Mouse (Mus musculus) midbrain, embryonic 15.5 days (tissue): ENCODE data around the gene Gm17622. TPM values are rescaled to one million over a fixed set of nuclear protein-coding genes. Genes with fewer than 3 reads are reported as not detected.

Experiments used
- ATAC-seq: fragments of 200-750 bp; cut with Nextera tagmentation; replicated peaks from 2 replicates; pipeline ENCODE4 v1.8.0; 2017; ENCODE audit warnings: moderate TSS enrichment
- H3K27ac ChIP-seq: fragments of 300-500 bp; sonication (generic); 2 replicates; pipeline ENCODE4 v1.5.1; 2015; ENCODE audit warnings: mild to moderate bottlenecking, inconsistent platforms
- H3K27me3 ChIP-seq: fragments of 300-500 bp; sonication (generic); replicated peaks from 2 replicates; pipeline ENCODE4 v1.6.1; 2015; ENCODE audit warnings: inconsistent platforms
- H3K36me3 ChIP-seq: fragments of 300-500 bp; sonication (generic); replicated peaks from 2 replicates; pipeline ENCODE4 v1.6.1; 2015; ENCODE audit warnings: inconsistent platforms
- H3K4me1 ChIP-seq: fragments of 300-500 bp; sonication (generic); 2 replicates; pipeline ENCODE4 v1.6.1; 2015; ENCODE audit warnings: inconsistent platforms
- H3K4me2 ChIP-seq: fragments of 300-500 bp; sonication (generic); 2 replicates; pipeline ENCODE4 v1.6.1; 2015; ENCODE audit warnings: inconsistent platforms, mild to moderate bottlenecking, moderate library complexity
- H3K4me3 ChIP-seq: fragments of 300-500 bp; sonication (generic); 2 replicates; pipeline ENCODE4 v1.5.1; 2015; ENCODE audit warnings: mild to moderate bottlenecking, inconsistent platforms
- H3K9ac ChIP-seq: fragments of 300-500 bp; sonication (generic); 2 replicates; pipeline ENCODE4 v1.6.1; 2015; ENCODE audit warnings: mild to moderate bottlenecking, inconsistent platforms
- H3K9me3 ChIP-seq: fragments of 300-500 bp; sonication (generic); 2 replicates; pipeline ENCODE4 v1.6.1; 2016; ENCODE audit warnings: inconsistent platforms
- WGBS: fragments of 180-500 bp; shearing (Covaris S2); methylation state at CpG from one replicate; pipeline ENCODE4 v1.1.7; 2015; ENCODE audit warnings: mixed read lengths; 5-methylcytosine and 5-hydroxymethylcytosine counted together
- polyA plus RNA-seq: library from polyadenylated mRNA; unstranded; fragments of >200 nt; fragmentation: Nextera tagmentation; extraction: Ambion mirVana; gene quantifications from 2 replicates; pipeline ENCODE4 v1.2.1, GENCODE M21; 2015

The Gm17622 gene
- polyA plus RNA-seq, 1 experiment from 2014 or later = not detected

GRCm38 (mm10) chr13:96514154-96514942 lies 23.8 kb downstream of the Gm17622 start:
- H3K36me3 ChIP-seq = no peaks in the 10 kb centered on the region
- H3K4me3 ChIP-seq = no peak overlapping the region
- no peak overlapping the region for H3K4me2 ChIP-seq
- no peak for ATAC-seq
- no peak overlapping the region for H3K9ac ChIP-seq
- WGBS = 90% methylated on average over 5 of the region's 5 CpGs
- H3K9me3 ChIP-seq = no peaks in the 10 kb centered on the region
- no peak overlapping the region for H3K27ac ChIP-seq
- no peaks in the 10 kb centered on the region for H3K4me1 ChIP-seq
- no peaks in the 10 kb centered on the region for H3K27me3 ChIP-seq

GRCm38 (mm10) chr13:96516249-96516648 lies 25.7 kb downstream of the Gm17622 start:
- no peak overlapping the region for H3K4me2 ChIP-seq
- WGBS = 98% methylated on average over 9 of the region's 9 CpGs
- H3K27me3 ChIP-seq = no peaks in the 10 kb centered on the region
- H3K27ac ChIP-seq = no peak overlapping the region
- H3K4me1 ChIP-seq = no peaks in the 10 kb centered on the region
- H3K9ac ChIP-seq = no peak overlapping the region
- H3K36me3 ChIP-seq = no peaks in the 10 kb centered on the region
- no peak for ATAC-seq
- H3K4me3 ChIP-seq = no peak overlapping the region
- H3K9me3 ChIP-seq = no peaks in the 10 kb centered on the region

GRCm38 (mm10) chr13:96517335-96517734 lies 26.8 kb downstream of the Gm17622 start:
- ATAC-seq = no peak

GRCm38 (mm10) chr13:96521294-96521693 lies 30.8 kb downstream of the Gm17622 start:
- WGBS = 88% methylated on average over 3 of the region's 3 CpGs
- no peaks in the 10 kb centered on the region for H3K27me3 ChIP-seq
- no peaks in the 10 kb centered on the region for H3K4me1 ChIP-seq
- H3K9me3 ChIP-seq = no peaks in the 10 kb centered on the region
- H3K4me3 ChIP-seq = no peak overlapping the region
- no peak for ATAC-seq
- H3K36me3 ChIP-seq = no peaks in the 10 kb centered on the region
- no peak overlapping the region for H3K9ac ChIP-seq
- no peak overlapping the region for H3K27ac ChIP-seq
- H3K4me2 ChIP-seq = no peak overlapping the region

More at GRCm38 (mm10) chr13:96517335-96517734, 26.8 kb downstream of the Gm17622 start:
- no peak overlapping the region for H3K9ac ChIP-seq
- H3K4me2 ChIP-seq = no peak overlapping the region
- no peak overlapping the region for H3K27ac ChIP-seq
- no peaks in the 10 kb centered on the region for H3K4me1 ChIP-seq
- no peaks in the 10 kb centered on the region for H3K36me3 ChIP-seq
- H3K9me3 ChIP-seq = no peaks in the 10 kb centered on the region
- no peak overlapping the region for H3K4me3 ChIP-seq
- 97% methylated on average over 2 of the region's 2 CpGs for WGBS
- H3K27me3 ChIP-seq = no peaks in the 10 kb centered on the region

DNA sequence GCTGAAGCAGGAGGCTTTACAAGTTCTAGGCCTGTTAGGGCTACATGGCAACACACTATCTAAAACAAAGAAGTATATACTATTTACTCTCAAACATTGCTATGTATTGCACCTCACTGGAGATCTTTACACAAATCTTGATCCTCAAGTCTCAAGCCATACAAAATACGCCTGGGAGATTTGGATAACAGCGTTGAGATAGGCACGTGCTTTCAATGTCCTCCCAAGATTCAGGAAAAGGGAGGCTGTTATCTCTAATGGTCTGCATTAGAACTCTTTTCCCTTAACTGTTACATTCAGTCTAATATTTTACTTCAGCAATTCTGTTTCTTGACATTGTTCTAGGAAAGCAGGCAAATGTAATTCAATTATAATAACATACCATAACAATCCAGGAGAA lies 36.5 kb downstream of the Gm17622 start:
- Histone ChIP-seq H3K4me3 (no peak overlapping the region), H3K4me1 (no peaks in the 10 kb centered on the region), H3K36me3 (no peaks in the 10 kb centered on the region), H3K9me3 (no peaks in the 10 kb centered on the region), H3K27ac (no peak overlapping the region), H3K27me3 (no peaks in the 10 kb centered on the region), H3K9ac (no peak overlapping the region), H3K4me2 (no peak overlapping the region)
- ATAC-seq = no peak
- 94% methylated on average over 3 of the region's 3 CpGs for WGBS

- 95% methylated on average over 11 of the region's 11 CpGs for WGBS
- no peaks in the 10 kb centered on the region for H3K4me1 ChIP-seq
Observed at GRCm38 (mm10) chr13:96527856-96528255, 37.3 kb downstream of the Gm17622 start.

GRCm38 (mm10) chr13:96528776-96529175 lies 38.2 kb downstream of the Gm17622 start:
- H3K9ac ChIP-seq = no peak overlapping the region

More at GRCm38 (mm10) chr13:96527856-96528255, 37.3 kb downstream of the Gm17622 start:
- Histone ChIP-seq H3K36me3 (no peaks in the 10 kb centered on the region), H3K4me2 (no peak overlapping the region), H3K4me3 (no peak overlapping the region), H3K27me3 (no peaks in the 10 kb centered on the region), H3K9ac (no peak overlapping the region), H3K27ac (no peak overlapping the region), H3K9me3 (no peaks in the 10 kb centered on the region)
- ATAC-seq = no peak

GRCm38 (mm10) chr13:96529542-96529941 lies 39.0 kb downstream of the Gm17622 start:
- H3K4me1 ChIP-seq = no peaks in the 10 kb centered on the region
- WGBS = 96% methylated on average over 3 of the region's 3 CpGs
- H3K9ac ChIP-seq = no peak overlapping the region
- H3K27ac ChIP-seq = no peak overlapping the region
- no peaks in the 10 kb centered on the region for H3K27me3 ChIP-seq
- H3K4me2 ChIP-seq = no peak overlapping the region
- H3K9me3 ChIP-seq = no peaks in the 10 kb centered on the region
- ATAC-seq = no peak
- no peaks in the 10 kb centered on the region for H3K36me3 ChIP-seq
- H3K4me3 ChIP-seq = no peak overlapping the region

More at GRCm38 (mm10) chr13:96528776-96529175, 38.2 kb downstream of the Gm17622 start:
- no peaks in the 10 kb centered on the region for H3K4me1 ChIP-seq
- no peaks in the 10 kb centered on the region for H3K36me3 ChIP-seq
- no peaks in the 10 kb centered on the region for H3K9me3 ChIP-seq
- H3K4me3 ChIP-seq = no peak overlapping the region
- H3K27me3 ChIP-seq = no peaks in the 10 kb centered on the region
- no peak for ATAC-seq
- WGBS = 95% methylated on average over 3 of the region's 3 CpGs
- no peak overlapping the region for H3K4me2 ChIP-seq
- H3K27ac ChIP-seq = no peak overlapping the region

- ATAC-seq = no peak
- WGBS = 94% methylated on average over 9 of the region's 9 CpGs
- no peak overlapping the region for H3K9ac ChIP-seq
- H3K4me3 ChIP-seq = no peak overlapping the region
- H3K9me3 ChIP-seq = no peaks in the 10 kb centered on the region
- no peaks in the 10 kb centered on the region for H3K4me1 ChIP-seq
- H3K27ac ChIP-seq = no peak overlapping the region
- H3K36me3 ChIP-seq = no peaks in the 10 kb centered on the region
- no peaks in the 10 kb centered on the region for H3K27me3 ChIP-seq
- no peak overlapping the region for H3K4me2 ChIP-seq
Observed at GRCm38 (mm10) chr13:96530064-96530463, 39.5 kb downstream of the Gm17622 start.

DNA sequence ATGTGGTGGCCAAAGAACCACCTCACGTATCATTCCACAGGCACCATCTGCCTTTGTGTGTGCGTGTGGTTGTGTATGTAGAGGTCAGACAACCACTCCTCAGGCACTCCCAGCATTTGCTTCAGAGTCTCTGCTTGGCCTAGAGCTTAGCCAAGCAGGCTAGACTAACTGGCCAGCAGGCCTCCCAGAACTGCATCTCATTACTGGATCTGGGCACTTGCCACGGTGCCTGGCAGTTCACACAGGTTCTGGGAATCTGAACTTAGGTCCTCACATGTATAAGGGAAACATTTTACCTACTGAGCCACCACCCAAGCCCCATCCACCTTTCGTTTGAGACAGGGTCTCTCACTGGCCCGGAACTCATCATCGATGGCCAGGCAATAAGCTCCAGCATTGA lies 41.6 kb downstream of the Gm17622 start:
- Histone ChIP-seq H3K27ac (no peak overlapping the region), H3K9ac (no peak overlapping the region), H3K9me3 (no peaks in the 10 kb centered on the region), H3K27me3 (no peaks in the 10 kb centered on the region), H3K4me2 (no peak overlapping the region), H3K36me3 (no peaks in the 10 kb centered on the region), H3K4me1 (no peaks in the 10 kb centered on the region), H3K4me3 (no peak overlapping the region)
- 86% methylated on average over 6 of the region's 6 CpGs for WGBS
- ATAC-seq = no peak

DNA sequence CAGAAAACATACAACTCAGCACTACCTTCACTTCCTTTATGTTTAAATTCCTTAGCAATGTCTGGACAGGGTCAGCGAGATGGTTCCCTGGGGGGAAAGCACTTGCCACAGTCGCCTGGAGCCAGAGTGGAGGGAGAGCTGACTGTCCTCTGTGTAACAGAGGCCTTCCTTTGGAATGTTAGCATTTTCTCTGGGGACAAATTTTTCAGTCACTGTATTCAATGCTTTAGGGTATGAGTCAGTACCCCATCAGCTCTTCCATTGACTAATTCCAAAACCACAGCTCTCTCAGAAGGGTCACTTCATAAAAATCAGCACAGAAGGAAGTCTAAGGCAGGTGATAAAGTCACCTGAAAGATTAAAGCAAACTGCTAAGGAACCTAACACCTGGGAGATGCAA lies 43.2 kb downstream of the Gm17622 start:
- H3K27me3 ChIP-seq = no peaks in the 10 kb centered on the region
- no peaks in the 10 kb centered on the region for H3K4me1 ChIP-seq
- H3K4me3 ChIP-seq = no peak overlapping the region
- no peak overlapping the region for H3K4me2 ChIP-seq
- H3K9me3 ChIP-seq = no peaks in the 10 kb centered on the region
- H3K27ac ChIP-seq = no peak overlapping the region
- H3K9ac ChIP-seq = no peak overlapping the region
- ATAC-seq = no peak
- 71% methylated on average over 2 of the region's 2 CpGs for WGBS
- H3K36me3 ChIP-seq = no peaks in the 10 kb centered on the region

DNA sequence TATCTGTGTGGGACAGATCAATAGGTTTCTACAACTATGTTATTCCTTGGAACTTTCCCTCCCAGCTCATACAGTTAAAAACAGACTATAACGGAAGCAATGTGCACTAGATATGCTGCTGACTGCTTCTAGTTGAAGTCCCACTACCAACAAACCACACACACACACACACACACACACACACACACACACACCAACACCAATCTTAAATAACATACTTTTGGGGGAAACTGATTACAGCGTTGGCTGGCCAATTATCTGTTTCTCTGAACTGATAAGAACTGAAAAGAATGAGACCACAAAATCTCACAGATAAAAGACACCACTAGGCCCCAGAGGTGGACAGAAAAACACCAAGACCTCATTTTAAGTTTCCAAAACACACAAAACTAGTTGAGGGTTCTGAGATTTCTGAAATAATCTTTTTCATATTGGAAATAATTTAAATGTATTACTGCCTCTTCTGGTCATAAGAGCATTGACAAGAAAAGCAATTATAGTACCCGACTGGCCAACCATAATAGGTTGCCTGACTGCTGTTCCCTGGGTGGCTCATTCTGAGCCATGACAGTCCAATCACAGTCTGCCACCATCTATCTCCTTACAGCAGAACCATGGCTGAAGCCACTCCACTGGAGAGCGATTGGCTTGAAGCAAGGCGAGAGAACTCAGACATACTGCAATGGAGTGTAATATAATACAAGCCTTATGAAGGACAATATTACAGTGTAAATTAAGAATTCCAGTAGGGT lies 46.5 kb downstream of the Gm17622 start:
- H3K4me3 ChIP-seq = no peak overlapping the region
- WGBS = 85% methylated on average over 5 of the region's 5 CpGs
- H3K27ac ChIP-seq = no peak overlapping the region
- no peak for ATAC-seq
- 0 out of 2 replicates have a peak, but pooled peaks cover 4% of the 10 kb centered on the region for H3K4me1 ChIP-seq
- H3K36me3 ChIP-seq = no peaks in the 10 kb centered on the region
- no peaks in the 10 kb centered on the region for H3K27me3 ChIP-seq
- no peak overlapping the region for H3K9ac ChIP-seq
- no peaks in the 10 kb centered on the region for H3K9me3 ChIP-seq
- no peak overlapping the region for H3K4me2 ChIP-seq
